Mouse (Mus musculus): ENCODE measurements around the gene Ccdc89. TPM values are rescaled to one million over a fixed set of nuclear protein-coding genes. Genes with fewer than 3 reads are reported as not detected.

Gene Ccdc89
- polyA plus RNA-seq, 2 experiments, result 0.77 to 0.80 TPM

DNA sequence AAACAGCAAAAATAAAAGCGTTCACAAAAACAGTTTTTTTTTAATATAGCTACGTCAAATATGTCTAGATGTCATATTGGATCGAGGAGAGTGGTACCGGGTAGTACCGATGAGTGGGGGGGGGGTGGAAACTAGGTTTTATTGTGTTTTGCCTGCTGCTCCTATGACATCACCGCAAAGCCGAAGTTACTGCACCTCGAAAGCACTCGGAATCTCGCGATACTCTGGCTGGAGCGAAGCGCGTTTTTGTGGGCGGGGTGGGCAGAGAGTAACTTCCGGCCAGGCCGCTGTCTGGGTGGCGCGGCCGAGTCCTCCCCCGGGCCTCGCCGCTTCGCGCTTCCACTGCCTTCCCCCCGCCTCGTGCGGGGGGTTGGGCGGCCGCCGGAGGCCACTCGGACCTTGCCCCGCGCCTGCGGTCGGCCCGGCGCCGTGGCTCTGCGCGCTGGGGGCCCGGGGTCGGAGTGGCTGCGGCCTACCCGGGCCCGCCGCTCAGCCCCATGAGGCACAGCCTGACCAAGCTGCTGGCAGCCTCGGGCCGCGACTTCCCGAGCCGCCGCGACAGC is 16.2 kb downstream of the Ccdc89 start, which contains the start of gene Crebzf:
Gene Crebzf, plus strand, starts transcription at position 212 of the 563 bp plus-strand sequence.
- Histone ChIP-seq H3K27ac (replicated peaks; ENCODE audit: low read depth, low read length) (peak within 1 kb of the TSS; percentile 99), H3K4me3 (replicated peaks; ENCODE audit: low read length) (peak within 1 kb of the TSS; percentile 92), H3K4me1 (ENCODE audit: control insufficient read depth, insufficient read depth, low read length) (0 out of 2 replicates have a peak, but pooled peaks cover 6% of the 10 kb centered on the region), H3K27me3 (ENCODE audit: control insufficient read depth, insufficient read depth, low read length) (no peaks in the 10 kb centered on the region), H3K9ac (ENCODE audit: low read depth, low read length, severe bottlenecking) (peak within 1 kb of the TSS; percentile 99), H3K9me3 (ENCODE audit: control insufficient read depth, low read length) (no peaks in the 10 kb centered on the region), H3K4me2 (replicated peaks; ENCODE audit: low read depth, low read length, severe bottlenecking) (peak within 1 kb of the TSS; percentile 94), H3K36me3 (ENCODE audit: control insufficient read depth, insufficient read depth, low read length) (peaks cover 7% of the 10 kb centered on the region)
- peak; percentile 96 for ATAC-seq (ENCODE audit: low FRiP score, low read depth)
- WGBS, result 2% methylated on average over 26 of the region's 54 CpGs
- TF ChIP-seq POLR2A (IDR thresholded peaks at IDR 0.05; ENCODE audit: borderline replicate concordance, extremely low read depth, insufficient read depth, insufficient read length), result peak; percentile 89; the same call in 1 of the 2 replicates
- peak; percentile 98 for DNase-seq (ENCODE audit: low spot score)

DNA sequence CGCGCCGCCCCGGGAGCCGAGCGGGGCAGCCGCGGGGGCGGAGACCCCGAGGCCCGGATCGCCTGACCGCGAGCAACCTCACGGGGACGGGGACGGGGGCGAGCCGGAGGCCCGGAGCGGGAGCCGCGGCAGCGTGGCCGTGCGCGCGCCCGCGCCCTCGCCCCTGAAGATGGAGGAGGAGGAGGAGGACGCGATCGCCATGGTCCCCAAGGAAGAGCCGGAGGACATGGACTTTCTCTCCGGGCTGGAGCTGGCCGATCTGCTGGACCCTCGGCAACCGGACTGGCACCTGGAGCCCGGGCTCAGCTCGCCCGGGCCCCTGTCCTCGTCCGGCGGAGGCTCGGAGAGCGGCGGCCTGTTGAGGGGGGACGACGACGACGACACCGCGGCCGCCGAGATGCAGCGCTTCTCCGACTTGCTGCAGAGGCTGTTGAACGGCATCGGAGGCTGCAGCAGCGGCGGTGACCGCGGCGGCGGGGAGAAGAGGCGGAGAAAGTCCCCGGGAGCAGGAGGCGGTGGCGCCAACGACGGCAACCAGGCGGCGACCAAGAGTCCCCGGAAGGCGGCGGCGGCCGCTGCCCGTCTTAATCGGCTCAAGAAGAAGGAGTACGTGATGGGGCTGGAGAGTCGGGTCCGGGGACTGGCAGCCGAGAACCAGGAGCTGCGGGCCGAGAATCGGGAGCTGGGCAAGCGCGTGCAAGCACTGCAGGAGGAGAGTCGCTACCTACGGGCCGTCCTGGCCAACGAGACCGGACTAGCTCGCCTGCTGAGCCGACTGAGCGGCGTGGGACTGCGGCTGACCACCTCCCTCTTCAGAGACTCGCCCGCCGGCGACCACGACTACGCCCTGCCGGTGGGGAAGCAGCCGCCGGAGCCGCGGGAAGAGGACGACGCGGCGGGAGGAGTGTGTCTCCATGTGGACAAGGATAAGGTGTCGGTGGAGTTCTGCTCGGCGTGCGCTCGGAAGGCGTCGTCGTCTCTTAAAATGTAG is 17.0 kb downstream of the Ccdc89 start:
- Histone ChIP-seq H3K27me3 (ENCODE audit: control insufficient read depth, insufficient read depth, low read length) (no peaks in the 10 kb centered on the region), H3K4me2 (replicated peaks; ENCODE audit: low read depth, low read length, severe bottlenecking) (peak overlapping the region; percentile 94), H3K27ac (replicated peaks; ENCODE audit: low read depth, low read length) (peak overlapping the region; percentile 99), H3K9me3 (ENCODE audit: control insufficient read depth, low read length) (no peaks in the 10 kb centered on the region), H3K36me3 (ENCODE audit: control insufficient read depth, insufficient read depth, low read length) (peaks cover 14% of the 10 kb centered on the region), H3K4me1 (ENCODE audit: control insufficient read depth, insufficient read depth, low read length) (0 out of 2 replicates have a peak, but pooled peaks cover 6% of the 10 kb centered on the region), H3K9ac (ENCODE audit: low read depth, low read length, severe bottlenecking) (peak overlapping the region; percentile 99), H3K4me3 (replicated peaks; ENCODE audit: low read length) (peak overlapping the region; percentile 92)
- WGBS, result under 1% methylated on average over 85 of the region's 123 CpGs
- DNase-seq (ENCODE audit: low spot score) (peak; percentile 46), ATAC-seq (ENCODE audit: low FRiP score, low read depth) (peak; percentile 55)
- TF ChIP-seq POLR2A (IDR thresholded peaks at IDR 0.05; ENCODE audit: borderline replicate concordance, extremely low read depth, insufficient read depth, insufficient read length), result 0 out of 2 replicates have a peak, but pooled peaks have one; percentile 7

DNA sequence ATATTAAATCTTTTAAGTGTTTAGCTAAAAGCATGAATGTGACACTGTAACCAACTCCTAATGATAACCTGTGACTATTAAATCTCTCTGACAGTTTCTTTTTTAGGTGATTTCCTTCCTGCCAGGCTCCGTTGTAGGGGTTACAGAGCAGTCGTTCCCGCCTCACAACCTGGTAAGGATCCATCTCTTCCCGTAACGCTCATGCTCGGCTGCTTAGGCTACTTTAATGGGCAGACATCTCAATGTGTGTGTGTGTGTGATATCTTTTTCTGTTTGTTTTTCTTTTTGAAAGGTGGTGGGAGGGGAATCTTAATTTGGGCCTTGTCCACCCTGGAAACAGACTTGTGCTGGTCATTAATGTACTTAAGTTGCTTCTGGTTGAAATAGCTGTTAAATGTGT is 17.8 kb downstream of the Ccdc89 start:
- DNase-seq (ENCODE audit: low spot score), result no peak
- Histone ChIP-seq H3K9me3 (ENCODE audit: control insufficient read depth, low read length) (no peaks in the 10 kb centered on the region), H3K4me2 (replicated peaks; ENCODE audit: low read depth, low read length, severe bottlenecking) (peak overlapping the region; percentile 94), H3K4me1 (ENCODE audit: control insufficient read depth, insufficient read depth, low read length) (0 out of 2 replicates have a peak, but pooled peaks cover 6% of the 10 kb centered on the region), H3K9ac (ENCODE audit: low read depth, low read length, severe bottlenecking) (peak overlapping the region; percentile 99), H3K36me3 (ENCODE audit: control insufficient read depth, insufficient read depth, low read length) (peaks cover 18% of the 10 kb centered on the region), H3K27me3 (ENCODE audit: control insufficient read depth, insufficient read depth, low read length) (no peaks in the 10 kb centered on the region), H3K27ac (replicated peaks; ENCODE audit: low read depth, low read length) (peak overlapping the region; percentile 99; the same call in 1 of the 2 replicates), H3K4me3 (replicated peaks; ENCODE audit: low read length) (peak overlapping the region; percentile 92)
- no peak for ATAC-seq (ENCODE audit: low FRiP score, low read depth)
- TF ChIP-seq POLR2A (IDR thresholded peaks at IDR 0.05; ENCODE audit: borderline replicate concordance, extremely low read depth, insufficient read depth, insufficient read length), result no peak
- WGBS, result under 1% methylated on average over 6 of the region's 6 CpGs

DNA sequence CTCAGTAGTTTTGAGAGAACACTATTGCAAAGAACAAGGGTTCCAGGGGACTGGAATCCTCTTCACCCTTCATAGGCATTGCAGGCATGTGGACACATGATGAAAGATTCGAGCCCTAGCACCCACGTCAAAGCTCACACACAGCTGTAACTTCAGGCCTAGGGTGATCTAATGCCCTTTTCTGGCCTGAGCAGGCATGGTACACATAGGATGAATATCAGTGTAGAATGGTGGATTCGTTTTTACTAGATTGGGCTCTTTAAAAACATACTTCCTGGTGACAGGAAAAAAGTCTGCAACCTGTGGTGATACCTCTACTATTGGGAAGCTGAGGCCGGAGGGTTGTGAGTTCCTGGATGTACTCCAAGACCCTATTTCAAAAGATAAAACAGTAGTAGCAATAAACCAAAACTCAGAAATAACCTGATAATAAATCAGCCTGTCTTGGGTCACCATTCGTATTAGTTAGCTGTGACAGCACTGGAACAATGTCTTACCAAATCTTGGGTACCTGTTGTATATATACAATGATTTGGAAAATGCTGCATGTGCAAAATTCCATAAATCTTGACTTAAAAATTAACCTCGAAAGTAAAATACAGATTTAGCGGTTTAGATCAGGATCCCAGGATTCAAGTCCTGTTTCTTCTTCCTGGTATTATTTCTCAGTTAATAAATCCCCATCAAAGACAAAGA is 29.9 kb downstream of the Ccdc89 start:
- Histone ChIP-seq H3K9me3 (ENCODE audit: control insufficient read depth, low read length) (no peaks in the 10 kb centered on the region), H3K4me2 (replicated peaks; ENCODE audit: low read depth, low read length, severe bottlenecking) (peak overlapping the region; percentile 62), H3K27ac (replicated peaks; ENCODE audit: low read depth, low read length) (peak overlapping the region; percentile 88), H3K4me1 (ENCODE audit: control insufficient read depth, insufficient read depth, low read length) (peaks cover 6% of the 10 kb centered on the region; the same call in 1 of the 2 replicates), H3K36me3 (ENCODE audit: control insufficient read depth, insufficient read depth, low read length) (peaks cover 25% of the 10 kb centered on the region), H3K27me3 (ENCODE audit: control insufficient read depth, insufficient read depth, low read length) (no peaks in the 10 kb centered on the region), H3K9ac (ENCODE audit: low read depth, low read length, severe bottlenecking) (peak overlapping the region; percentile 74), H3K4me3 (replicated peaks; ENCODE audit: low read length) (peak overlapping the region; percentile 74)
- WGBS, result 22% methylated on average over 7 of the region's 7 CpGs
- TF ChIP-seq POLR2A (IDR thresholded peaks at IDR 0.05; ENCODE audit: borderline replicate concordance, extremely low read depth, insufficient read depth, insufficient read length), result no peak
- DNase-seq (ENCODE audit: low spot score) (no peak), ATAC-seq (ENCODE audit: low FRiP score, low read depth) (no peak)

All from limb, embryonic 14.5 days (tissue).